Mouse (Mus musculus) MEL (cell line): Measurements from ENCODE around the gene Nrcam. TPM values are rescaled to one million over a fixed set of nuclear protein-coding genes. Genes with fewer than 3 reads are reported as not detected.

Experiments used
- DNase-seq: peaks from one replicate; pipeline ENCODE4 v3.0.0; 2011; ENCODE audit warnings: low read depth, low spot score
- H3K27ac ChIP-seq: 2 replicates; pipeline ENCODE4 v1.5.1; 2012; ENCODE audit warnings: low read depth, mild to moderate bottlenecking, control low read depth, low read length, moderate library complexity; ENCODE audit not compliant: control insufficient read depth
- H3K27me3 ChIP-seq, 2 experiments: fragments of 150-350 bp in 1 of 2; sonication (generic) in 1 of 2; 2 replicates each; pipeline ENCODE4 v1.6.1; 2012; ENCODE audit warnings: low read length in 2 of 2, mild to moderate bottlenecking in 2 of 2, improper control_type of control experiment in 1 of 2, moderate library complexity in 1 of 2; ENCODE audit not compliant: insufficient read depth in 2 of 2, control insufficient read depth in 1 of 2
- H3K36me3 ChIP-seq, 2 experiments: 2 replicates each; pipeline ENCODE4 v1.6.1; 2012 to 2014; ENCODE audit warnings: low read length in 2 of 2, improper control_type of control experiment in 1 of 2, inconsistent platforms in 1 of 2, mild to moderate bottlenecking in 1 of 2; ENCODE audit not compliant: insufficient read depth in 2 of 2, control insufficient read depth in 1 of 2
- H3K4me1 ChIP-seq, 2 experiments: fragments of 150-350 bp in 1 of 2; sonication (generic) in 1 of 2; 2 replicates each; pipeline ENCODE4 v1.6.1; 2012; ENCODE audit warnings: low read length in 2 of 2, improper control_type of control experiment in 1 of 2, mild to moderate bottlenecking in 1 of 2; ENCODE audit not compliant: insufficient read depth in 2 of 2, control insufficient read depth in 1 of 2
- H3K4me3 ChIP-seq, 2 experiments: fragments of 150-350 bp in 1 of 2; sonication (generic) in 1 of 2; 2 replicates each; pipeline ENCODE4 v1.5.1; 2012; ENCODE audit warnings: low read depth in 2 of 2, low read length in 2 of 2, mild to moderate bottlenecking in 2 of 2, moderate library complexity in 2 of 2, control low read depth in 1 of 2, improper control_type of control experiment in 1 of 2; ENCODE audit not compliant: control insufficient read depth in 1 of 2, insufficient read depth in 1 of 2
- H3K79me2 ChIP-seq: 2 replicates; pipeline ENCODE4 v1.6.1; 2012; ENCODE audit warnings: mild to moderate bottlenecking, low read length, moderate library complexity; ENCODE audit not compliant: control insufficient read depth, poor library complexity, insufficient read depth
- H3K9ac ChIP-seq: 2 replicates; pipeline ENCODE4 v1.6.1; 2012; ENCODE audit warnings: low read depth, mild to moderate bottlenecking, control low read depth, low read length, moderate library complexity; ENCODE audit not compliant: control insufficient read depth, poor library complexity, severe bottlenecking
- H3K9me3 ChIP-seq: fragments of 150-350 bp; sonication (generic); replicated peaks from 2 replicates; pipeline ENCODE4 v1.6.1; 2012; ENCODE audit warnings: mild to moderate bottlenecking, low read length, improper control_type of control experiment, moderate library complexity; ENCODE audit not compliant: insufficient read depth
- CHD1 ChIP-seq: IDR thresholded peaks from 2 replicates; pipeline ENCODE4 v1.6.1; 2012; ENCODE audit warnings: low read depth, mild to moderate bottlenecking, inconsistent platforms, low read length, improper control_type of control experiment
- EP300 ChIP-seq, 2 experiments: IDR thresholded peaks; 2 replicates each; pipeline ENCODE4 v1.6.1; 2011; ENCODE audit warnings: improper control_type of control experiment in 2 of 2, low read length in 2 of 2, low read depth in 1 of 2, mild to moderate bottlenecking in 1 of 2
- HCFC1 ChIP-seq: IDR thresholded peaks from 2 replicates; pipeline ENCODE4 v1.6.1; 2012; ENCODE audit warnings: low read depth, mild to moderate bottlenecking, inconsistent platforms, low read length, improper control_type of control experiment, moderate library complexity
- MXI1 ChIP-seq: IDR thresholded peaks from 2 replicates; pipeline ENCODE4 v1.6.1; 2011; ENCODE audit warnings: mild to moderate bottlenecking, low read depth, low read length, improper control_type of control experiment
- NELFE ChIP-seq: IDR thresholded peaks from 2 replicates; pipeline ENCODE4 v1.6.1; 2011; ENCODE audit warnings: low read depth, low read length, improper control_type of control experiment
- RCOR1 ChIP-seq: IDR thresholded peaks from 2 replicates; pipeline ENCODE4 v1.6.1; 2012; ENCODE audit warnings: low read depth, mild to moderate bottlenecking, inconsistent platforms, low read length, improper control_type of control experiment
- SMC3 ChIP-seq: IDR thresholded peaks from 2 replicates; pipeline ENCODE4 v1.6.1; 2011; ENCODE audit warnings: low read depth, low read length, improper control_type of control experiment
- TAL1 ChIP-seq: IDR thresholded peaks from 2 replicates; pipeline ENCODE4 v1.6.1; 2012; ENCODE audit warnings: mild to moderate bottlenecking, inconsistent platforms, low read length, moderate library complexity, mixed read lengths
- TCF12 ChIP-seq: IDR thresholded peaks from 2 replicates; pipeline ENCODE4 v1.6.1; 2014; ENCODE audit warnings: low read depth, mild to moderate bottlenecking, inconsistent platforms, low read length, improper control_type of control experiment, moderate library complexity
- polyA plus RNA-seq, 2 experiments: library from polyadenylated mRNA; stranded (reverse) in 1 of 2; unstranded in 1 of 2; fragments of >175 nt in 1 of 2; fragments of >200 nt in 1 of 2; gene quantifications; 2 replicates each; pipeline versions ENCODE4 v1.2.1 to v1.2.4; 2012; ENCODE audit warnings: low replicate concordance in 2 of 2, low read depth in 1 of 2; ENCODE audit not compliant: insufficient read length in 2 of 2, insufficient read depth in 1 of 2, missing spikeins in 1 of 2
- total RNA-seq: library from RNA; depleted of rRNA; stranded (reverse); fragments of 300-350 nt; gene quantifications from 2 replicates; pipeline ENCODE4 v1.2.3, GENCODE M21; 2012

The Nrcam gene
- total and polyA plus RNA-seq, 3 experiments, result not detected

DNA sequence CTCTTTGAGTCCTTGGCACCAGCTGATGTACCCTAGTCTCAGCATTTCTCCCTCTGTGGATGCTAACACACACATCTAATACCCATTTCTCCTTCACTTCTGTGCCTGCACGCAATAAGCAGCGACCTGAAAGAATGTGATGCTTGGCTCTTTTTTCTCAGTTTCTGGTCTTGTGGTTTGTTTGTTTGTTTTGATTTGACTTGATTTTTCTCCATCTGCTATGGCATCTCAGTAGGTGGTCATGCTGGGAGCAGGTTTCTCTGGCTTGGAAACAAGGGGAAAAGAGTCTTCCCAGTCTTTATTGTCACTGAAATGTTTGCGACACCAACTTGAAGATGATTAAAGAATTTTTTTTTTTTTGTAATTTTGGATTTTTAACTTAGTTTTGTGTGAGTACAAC is 192.8 kb downstream of the Nrcam start:
- Histone ChIP-seq H3K27me3 (no peaks in the 10 kb centered on the region; a peak in 1 of 4 replicates), H3K27ac (no peak overlapping the region), H3K4me3 (no peak overlapping the region), H3K36me3 (no peaks in the 10 kb centered on the region), H3K9ac (no peak overlapping the region), H3K79me2 (no peaks in the 10 kb centered on the region), H3K9me3 (no peaks in the 10 kb centered on the region), H3K4me1 (no peaks in the 10 kb centered on the region)
- DNase-seq, result no peak
- no peak for TF ChIP-seq MXI1
- TF ChIP-seq RCOR1, result no peak

DNA sequence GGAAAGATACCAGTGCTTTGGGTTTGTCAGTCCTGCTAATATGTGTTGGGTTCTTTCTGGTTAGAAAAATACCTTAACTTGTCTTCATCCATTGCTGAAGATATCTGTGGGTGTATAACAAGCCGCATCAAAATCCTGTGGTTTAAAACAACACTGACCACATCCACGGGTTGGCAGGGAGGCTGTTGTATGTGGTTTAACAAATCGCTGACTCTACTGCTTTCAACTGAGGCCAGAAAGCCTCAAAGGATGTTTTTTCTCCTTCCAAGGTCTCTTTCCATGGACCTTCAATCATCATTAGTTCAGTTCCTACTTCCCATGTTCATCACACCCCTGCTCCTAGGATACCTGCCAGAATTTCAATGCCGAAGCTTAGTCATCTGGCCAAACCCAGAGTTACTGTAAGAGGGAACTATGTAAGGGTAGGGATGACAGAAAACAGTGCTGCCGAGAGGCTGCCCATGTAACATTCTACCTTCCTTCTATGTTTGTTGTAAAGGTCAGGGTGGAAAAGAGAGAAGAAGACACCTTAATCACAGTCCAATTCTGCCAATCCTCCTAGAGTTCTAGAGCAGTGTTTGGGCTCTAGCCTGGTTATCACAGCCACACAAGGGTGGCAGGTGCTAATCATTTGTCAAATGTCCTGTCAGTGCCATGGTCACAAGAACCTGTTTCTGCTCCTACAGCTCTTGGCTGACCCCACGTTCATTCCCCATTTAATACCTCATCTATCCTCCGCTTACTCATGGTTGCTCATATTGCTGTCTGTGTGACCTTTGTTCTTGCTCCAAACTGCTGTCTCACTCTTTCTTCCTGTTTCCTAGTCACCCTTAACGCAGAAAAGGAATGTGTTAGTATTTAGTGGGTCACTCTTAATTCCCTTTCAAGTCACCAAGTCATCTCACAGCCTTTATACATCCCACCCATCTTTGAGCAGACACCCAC is 196.2 kb downstream of the Nrcam start:
- Histone ChIP-seq H3K9ac (no peak overlapping the region), H3K4me1 (no peaks in the 10 kb centered on the region)
- DNase-seq, result no peak

DNA sequence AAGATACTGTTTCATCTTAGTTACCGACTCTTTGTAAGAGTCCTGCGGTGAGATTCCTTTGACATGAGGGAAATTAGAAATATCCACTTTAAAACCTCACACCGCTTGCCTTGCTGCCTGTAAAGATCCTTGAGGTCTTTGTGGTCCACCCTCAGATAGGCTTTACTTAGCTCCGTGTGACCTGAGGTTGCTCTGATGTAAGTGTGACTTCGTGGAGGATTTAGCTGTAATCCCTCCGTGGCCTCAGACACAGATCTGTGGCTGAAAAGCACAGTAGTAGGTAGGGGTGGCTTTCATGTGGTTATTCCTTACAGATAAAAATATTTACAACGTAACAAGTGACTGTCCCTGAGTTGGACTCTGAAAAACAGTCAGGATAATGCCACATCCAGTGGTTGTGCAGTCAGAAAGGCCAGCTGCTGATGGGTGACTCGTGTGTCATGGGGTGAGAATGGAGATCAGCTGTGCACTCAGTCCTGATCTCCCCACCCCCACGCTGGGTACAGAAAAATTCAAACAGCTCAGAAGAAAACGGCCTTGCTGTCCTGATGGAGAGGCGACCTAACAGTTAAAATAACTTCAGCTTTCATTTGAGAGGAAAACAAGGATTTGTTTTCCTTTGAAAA is 199.8 kb downstream of the Nrcam start:
- H3K9ac ChIP-seq, result no peak overlapping the region
- H3K4me1 ChIP-seq, result no peaks in the 10 kb centered on the region
- no peak overlapping the region for H3K4me3 ChIP-seq
- no peak for DNase-seq
- no peaks in the 10 kb centered on the region for H3K9me3 ChIP-seq
- H3K79me2 ChIP-seq, result no peaks in the 10 kb centered on the region
- TF ChIP-seq CHD1 (no peak), TCF12 (no peak), NELFE (no peak), RCOR1 (no peak), EP300 (IDR thresholded peaks at IDR 0.05; ENCODE audit: low read depth in 1 of 2, low read length in 2 of 2) (no peak), HCFC1 (no peak), TAL1 (no peak)
- no peaks in the 10 kb centered on the region for H3K36me3 ChIP-seq
- H3K27ac ChIP-seq, result no peak overlapping the region
- H3K27me3 ChIP-seq, result peaks cover 0 to 1% of the 10 kb centered on the region in 2 experiments; a peak in 2 of 4 replicates

More for the DNA sequence above, 196.2 kb downstream of the Nrcam start:
- H3K27ac ChIP-seq, result no peak overlapping the region
- no peaks in the 10 kb centered on the region for H3K79me2 ChIP-seq
- no peak for TF ChIP-seq SMC3
- H3K27me3 ChIP-seq, result peaks cover 0 to 1% of the 10 kb centered on the region in 2 experiments; a peak in 1 of 4 replicates
- H3K9me3 ChIP-seq, result no peaks in the 10 kb centered on the region
- H3K4me3 ChIP-seq, result no peak overlapping the region
- H3K36me3 ChIP-seq, result no peaks in the 10 kb centered on the region
